Mouse (Mus musculus): ENCODE data around the gene C2cd2l. TPM values are rescaled to one million over a fixed set of nuclear protein-coding genes. Genes with fewer than 3 reads are reported as not detected.
"Not testable (repeated sequence)": the region's sequence is repeated elsewhere in the genome, so short reads cannot be mapped to it uniquely, and the experiment has no call there.

The C2cd2l gene
- polyA plus RNA-seq, 1 experiment, result 51.5 TPM

DNA sequence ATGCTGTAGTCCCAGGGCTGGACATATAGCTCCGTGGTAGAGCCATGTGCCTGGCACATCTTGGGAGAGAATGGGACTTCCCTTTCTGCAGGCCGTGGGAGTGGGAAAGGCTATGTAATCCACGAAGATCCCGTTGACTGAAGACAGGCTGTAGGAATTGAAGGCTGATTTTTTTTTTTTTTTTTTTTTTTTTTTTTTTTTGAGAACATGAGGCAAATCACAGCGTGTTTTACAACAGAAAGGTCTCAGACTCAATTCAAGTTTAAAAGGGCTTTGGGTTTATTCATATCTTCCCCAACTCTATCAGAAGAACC is 16.0 kb upstream of the C2cd2l start:
- no peak for DNase-seq (ENCODE audit: low read depth)

- no peak for DNase-seq (ENCODE audit: low read depth)
Observed at GRCm38 (mm10) chr9:44335331-44336092, 15.4 kb upstream of the C2cd2l start.

GRCm38 (mm10) chr9:44334396-44335330 is 14.6 kb upstream of the C2cd2l start, which contains the start of gene H2afx:
TSS of gene H2afx (plus strand) at chr9:44334694.
- peak; percentile 96 for DNase-seq (ENCODE audit: low read depth)

GRCm38 (mm10) chr9:44332918-44333638 is 13.0 kb upstream of the C2cd2l start:
- DNase-seq (ENCODE audit: low read depth), result no peak

- no peak for DNase-seq (ENCODE audit: low read depth)
Observed at GRCm38 (mm10) chr9:44330736-44331135, 10.7 kb upstream of the C2cd2l start.

GRCm38 (mm10) chr9:44327926-44328325 is 7.8 kb upstream of the C2cd2l start:
- DNase-seq (ENCODE audit: low read depth), result no peak

DNA sequence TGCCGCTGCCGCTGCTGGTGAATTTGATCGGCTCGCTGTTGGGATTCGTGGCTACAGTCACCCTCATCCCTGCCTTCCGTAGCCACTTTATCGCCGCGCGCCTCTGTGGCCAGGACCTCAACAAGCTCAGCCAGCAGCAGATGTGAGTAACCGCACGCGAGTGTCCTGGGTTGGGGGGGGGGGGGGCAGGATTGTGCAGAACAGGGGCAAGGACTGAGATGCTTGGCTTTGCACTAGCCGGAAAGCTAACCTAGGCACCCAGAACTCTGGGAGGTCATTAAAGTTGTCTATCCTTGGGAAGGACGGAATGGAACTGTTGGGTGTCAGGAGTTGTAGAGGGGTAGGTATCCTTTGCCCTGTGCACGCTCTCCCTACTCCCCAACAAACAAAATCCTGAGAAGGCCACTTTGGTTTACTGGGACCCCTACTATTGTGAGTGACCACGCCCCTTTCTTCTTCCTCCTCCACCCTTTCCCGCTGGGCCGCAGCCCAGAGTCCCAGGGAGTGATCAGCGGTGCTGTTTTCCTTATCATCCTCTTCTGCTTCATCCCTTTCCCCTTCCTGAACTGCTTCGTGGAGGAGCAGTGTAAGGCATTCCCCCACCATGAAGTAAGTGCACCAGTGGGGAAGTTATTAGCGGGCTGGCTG is 7.1 kb upstream of the C2cd2l start:
- DNase-seq (ENCODE audit: low read depth), result no peak

GRCm38 (mm10) chr9:44326371-44327063 is 6.4 kb upstream of the C2cd2l start:
- DNase-seq (ENCODE audit: low read depth), result peak; percentile 82

DNA sequence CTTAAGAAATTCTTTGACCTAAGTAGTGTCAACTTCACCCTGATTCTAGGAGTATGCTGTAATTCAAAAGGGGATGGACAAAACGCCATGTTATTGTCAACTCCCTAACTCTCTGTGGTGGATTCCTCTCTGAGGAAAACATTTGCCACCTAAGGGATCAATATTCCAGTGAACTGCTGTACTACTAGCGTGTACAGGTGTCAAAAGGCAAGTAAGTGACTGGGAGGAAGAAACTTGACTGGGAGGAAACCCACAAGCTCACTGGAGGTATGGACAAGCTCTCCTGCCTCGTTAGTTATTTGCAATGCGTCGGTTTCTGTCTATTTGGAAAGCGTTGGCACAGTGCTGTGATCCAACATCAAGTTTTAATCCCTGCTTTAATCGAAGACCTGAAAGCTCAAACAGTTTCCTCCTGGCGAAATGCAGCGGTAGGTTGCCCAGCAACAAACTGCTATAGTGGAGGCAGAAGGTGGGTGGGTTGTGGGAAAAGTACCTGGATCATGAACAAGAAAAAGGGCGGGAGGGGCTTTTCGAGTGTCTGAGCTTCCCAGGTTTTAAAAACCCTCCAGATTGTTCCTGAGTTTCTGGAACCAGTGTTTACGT is 5.8 kb upstream of the C2cd2l start, which contains the start of gene Dpagt1:
Gene Dpagt1, plus strand, starts transcription at position 252 of the 603 bp plus-strand sequence.
- peak; percentile 74 for DNase-seq (ENCODE audit: low read depth)

DNA sequence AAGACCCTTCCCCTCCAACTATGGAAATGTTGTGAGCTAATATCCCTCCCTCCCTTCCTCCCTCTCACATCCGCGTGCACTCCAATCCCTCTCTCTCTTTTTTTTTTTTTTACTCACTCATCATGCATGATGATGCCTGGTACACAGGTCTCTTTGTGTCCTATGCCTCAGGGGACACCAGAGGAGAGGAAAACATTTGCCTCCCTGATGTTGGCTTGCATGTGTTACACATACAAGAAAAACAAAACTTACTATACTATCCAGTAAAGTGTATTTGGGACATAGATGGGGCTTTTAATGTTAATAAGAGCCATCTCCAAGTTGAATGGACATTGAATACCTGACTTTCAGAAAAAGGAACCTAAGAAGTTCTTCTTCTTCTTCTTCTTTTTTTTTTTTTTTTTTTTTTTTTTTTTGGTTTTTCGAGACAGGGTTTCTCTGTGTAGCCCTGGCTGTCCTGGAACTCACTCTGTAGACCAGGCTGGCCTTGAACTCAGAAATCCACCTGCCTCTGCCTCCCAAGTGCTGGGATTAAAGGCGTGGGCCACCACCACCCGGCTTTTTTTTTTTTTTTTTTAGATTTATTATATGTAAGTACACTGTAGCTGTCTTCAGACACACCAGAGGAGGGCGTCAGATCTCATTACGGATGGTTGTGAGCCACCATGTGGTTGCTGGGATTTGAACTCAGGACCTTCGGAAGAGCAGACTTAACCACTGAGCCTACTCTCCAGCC is 5.1 kb upstream of the C2cd2l start:
- DNase-seq (ENCODE audit: low read depth), result not testable (repeated sequence)

- no peak for DNase-seq (ENCODE audit: low read depth)
Observed at GRCm38 (mm10) chr9:44324147-44324546, 4.1 kb upstream of the C2cd2l start.

DNA sequence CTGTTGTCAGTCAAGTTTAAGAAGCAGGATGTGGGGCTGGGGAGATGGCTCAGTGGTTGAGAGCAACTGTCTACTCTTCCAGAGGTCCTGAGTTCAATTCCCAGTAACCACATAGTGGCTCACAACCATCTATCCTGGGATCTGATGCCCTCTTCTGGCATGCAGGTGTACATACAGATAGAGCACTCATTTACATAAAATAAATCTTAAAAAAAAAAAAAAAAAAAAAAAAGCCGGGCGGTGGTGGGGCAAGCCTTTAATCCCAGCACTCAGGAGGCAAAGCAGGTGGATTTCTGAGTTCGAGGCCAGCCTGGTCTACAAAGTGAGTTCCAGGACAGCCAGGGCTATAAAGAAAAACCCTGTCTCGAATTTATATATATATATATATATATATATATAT is 3.6 kb upstream of the C2cd2l start:
- DNase-seq (ENCODE audit: low read depth), result not testable (repeated sequence)

GRCm38 (mm10) chr9:44320799-44321133 is 681 bp upstream of the C2cd2l start:
- no peak for DNase-seq (ENCODE audit: low read depth)

GRCm38 (mm10) chr9:44319105-44319886 is 789 bp downstream of the C2cd2l start:
- no peak for DNase-seq (ENCODE audit: low read depth)

DNA sequence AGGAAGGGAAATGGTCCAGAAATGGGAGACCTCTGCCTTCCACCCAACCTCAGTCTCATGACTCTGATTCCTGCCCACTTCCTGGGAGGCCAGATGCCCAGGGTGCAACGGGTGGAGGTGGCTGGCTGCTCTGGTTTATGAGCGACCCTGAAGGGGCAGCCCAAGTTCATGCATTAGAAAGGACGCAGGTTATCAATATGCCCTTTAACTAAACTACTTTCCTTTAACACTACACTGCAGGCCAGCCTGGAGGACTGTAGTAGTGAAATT is 1.3 kb downstream of the C2cd2l start:
- DNase-seq (ENCODE audit: low read depth), result no peak

DNA sequence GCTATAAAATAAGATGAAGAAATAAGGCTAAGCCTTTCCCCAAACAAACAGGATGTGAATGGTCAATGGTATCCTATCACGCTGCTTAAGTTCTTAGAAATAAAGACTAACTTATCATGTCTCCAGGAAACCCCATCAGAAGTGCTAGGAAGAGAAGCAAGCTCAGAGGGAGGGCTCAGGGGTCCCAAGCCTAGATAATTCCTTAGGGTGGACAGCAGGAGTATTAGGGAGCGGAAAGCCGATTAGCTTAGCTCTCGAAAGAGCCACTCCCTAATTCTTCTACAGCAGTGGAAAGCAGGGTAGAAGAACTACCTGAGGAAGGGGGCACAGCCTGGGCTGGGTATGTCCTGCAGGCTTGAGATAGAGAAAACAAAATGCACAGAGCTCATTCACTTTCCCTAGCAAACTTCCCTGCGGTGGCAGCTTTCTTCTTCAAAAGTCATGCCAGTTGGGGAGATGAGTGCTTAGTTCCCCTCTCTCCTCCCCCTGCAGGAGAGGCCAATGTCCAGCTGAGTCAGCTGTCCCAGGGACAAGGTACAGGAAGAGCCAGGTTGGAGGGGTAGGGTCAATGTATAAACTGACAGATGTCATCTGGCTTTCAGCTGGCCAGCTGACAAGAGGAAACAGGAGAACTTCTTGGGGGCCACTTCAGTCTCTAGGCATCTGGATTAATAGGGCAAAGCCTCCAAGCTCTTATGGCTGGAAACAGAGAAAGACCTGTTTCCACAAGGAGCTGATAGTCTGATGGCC is 1.8 kb downstream of the C2cd2l start:
- no peak for DNase-seq (ENCODE audit: low read depth)

- no peak for DNase-seq (ENCODE audit: low read depth)
Observed at GRCm38 (mm10) chr9:44317452-44317851, 2.6 kb downstream of the C2cd2l start.

DNA sequence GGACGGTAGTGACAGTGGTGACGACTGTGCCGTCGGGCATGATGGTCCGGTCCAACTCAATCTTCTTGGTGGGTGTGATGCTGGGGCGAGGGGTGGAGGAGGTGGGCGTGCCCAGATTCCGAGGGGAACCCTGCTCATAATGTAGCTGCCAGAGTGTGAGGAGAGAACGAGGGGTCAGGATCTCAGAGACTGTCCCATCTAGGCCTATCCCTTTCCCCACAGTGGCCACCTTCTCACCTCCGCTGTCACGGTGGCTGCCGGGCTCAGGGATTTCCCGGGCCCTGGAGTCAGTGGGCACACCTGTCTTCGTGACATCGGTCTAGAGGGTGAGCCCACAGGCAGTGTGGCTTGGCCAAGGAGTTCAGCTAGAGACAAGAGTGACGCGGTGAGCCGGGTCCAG is 5.2 kb downstream of the C2cd2l start:
- DNase-seq (ENCODE audit: low read depth), result no peak

DNA sequence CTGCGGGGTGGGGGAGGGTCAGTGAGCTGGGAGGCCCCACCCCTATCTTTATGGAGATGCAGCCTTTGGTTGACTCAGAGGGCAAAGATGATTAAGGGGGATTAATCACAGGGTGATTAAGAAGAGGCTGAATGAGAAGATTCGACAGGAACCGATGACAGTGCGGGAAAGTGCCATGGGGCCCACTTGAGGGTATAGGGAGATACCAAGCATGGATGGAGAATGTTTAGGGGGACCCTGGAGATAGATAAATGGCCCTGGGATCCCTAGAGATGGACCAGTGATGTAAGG is 5.9 kb downstream of the C2cd2l start:
- no peak for DNase-seq (ENCODE audit: low read depth)

Data from gonadal fat pad, adult 2 months (tissue).